8 mouse cellular contexts compared by ENCODE assay signal in the genomic region with DNA sequence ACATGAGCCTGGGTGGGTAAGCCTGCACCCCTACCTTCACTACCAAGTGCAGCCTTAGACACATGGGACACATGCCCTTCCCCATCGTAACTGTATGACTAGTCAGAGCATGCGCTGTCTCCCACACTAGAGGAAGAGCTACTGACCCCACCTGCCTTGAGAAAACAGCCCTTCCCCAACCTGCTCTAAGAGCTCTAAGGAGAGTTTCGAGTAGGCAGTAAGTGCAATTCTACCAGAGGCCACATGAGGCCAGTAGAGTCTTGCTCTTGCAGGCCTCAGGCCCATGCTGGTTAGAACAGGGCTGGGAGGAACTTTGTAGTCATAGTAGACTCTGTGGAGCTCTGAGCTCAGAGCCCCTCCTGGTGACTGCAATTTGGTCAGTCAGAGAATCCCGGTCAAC. TPM values are rescaled to one million over a fixed set of nuclear protein-coding genes. Genes with fewer than 3 reads are reported as not detected.
A peak's percentile ranks its signal among the peaks of the same experiment; 100 is the strongest.
DNase-seq lines count a peak whose midpoint lies in the region; ATAC-seq and TF ChIP-seq lines count a peak whose summit lies in the region.

No protein-coding gene starts in this region.

- H3K9me3 ChIP-seq in liver, postnatal 0 days (ENCODE audit: low read length): no peaks in the 10 kb centered on the region
- H3K9me3 ChIP-seq in neural tube, embryonic 14.5 days (ENCODE audit: control insufficient read depth, low read length): no peaks in the 10 kb centered on the region

- intact Hi-C loops in heart, postnatal 10 days (cut with DNase I): loop anchor here (5.0 kb wide), 1 partner anchor 357 kb away; no protein-coding TSS in a partner anchor

- H3K4me3 ChIP-seq in embryonic fibroblast, embryonic 13.5 days (ENCODE audit: insufficient read depth, low read length): no peak overlapping the region
- no peak overlapping the region for H3K4me3 ChIP-seq in liver, postnatal 0 days (ENCODE audit: low read depth, low read length)
- H3K4me3 ChIP-seq in neural tube, embryonic 14.5 days (ENCODE audit: low read depth, low read length): no peak overlapping the region

- no peak for TF ChIP-seq EP300 in liver, postnatal 0 days (IDR thresholded peaks at IDR 0.05; ENCODE audit: low read depth)

- no peak overlapping the region for H3K4me2 ChIP-seq in liver, postnatal 0 days (ENCODE audit: low read depth, low read length)
- H3K4me2 ChIP-seq in neural tube, embryonic 14.5 days (ENCODE audit: low read depth, low read length): no peak overlapping the region

- TF ChIP-seq CTCF in embryonic fibroblast, embryonic 13.5 days (IDR thresholded peaks at IDR 0.05; ENCODE audit: borderline replicate concordance, insufficient read depth, low read length): peak; percentile 54; the same call in 1 of the 2 replicates
- TF ChIP-seq CTCF in liver, postnatal 0 days (IDR thresholded peaks at IDR 0.05; ENCODE audit: low read depth): peak; percentile 81

- DNase-seq in CD4-positive helper T cell, adult 2 months (ENCODE audit: low read depth, low spot score): peak; percentile 82
- peak; percentile 70 to 81 for DNase-seq in heart, postnatal 10 days
- DNase-seq in kidney, postnatal 25 days: peak; percentile 79
- peak; percentile 63 for DNase-seq in liver, postnatal 0 days
- DNase-seq in thymus, adult 18-20 months: peak; percentile 42 to 68

- TF ChIP-seq POLR2A in embryonic fibroblast, embryonic 13.5 days (IDR thresholded peaks at IDR 0.05; ENCODE audit: low read depth, low read length): no peak

- no peak overlapping the region for H3K27ac ChIP-seq in embryonic fibroblast, embryonic 13.5 days (ENCODE audit: insufficient read depth, low read length)
- no peak overlapping the region for H3K27ac ChIP-seq in liver, postnatal 0 days (ENCODE audit: low read depth)
- no peak overlapping the region for H3K27ac ChIP-seq in neural tube, embryonic 14.5 days (ENCODE audit: low read depth, low read length)

- whole genome bisulfite sequencing in liver, postnatal 0 days (ENCODE audit: insufficient replicate concordance): 39% methylated on average over 4 of the region's 4 CpGs
- WGBS in neural tube, embryonic 14.5 days: 46% methylated on average over 4 of the region's 4 CpGs

- peak; percentile 42 for ATAC-seq in activated CD4-positive, CD25-positive, alpha-beta regulatory T cell, adult 4 months
- ATAC-seq in liver, postnatal 0 days: peak; percentile 24; the same call in 1 of the 2 replicates
- peak; percentile 56 for ATAC-seq in neural tube, embryonic 14.5 days (ENCODE audit: low read depth)

- no peaks in the 10 kb centered on the region for H3K27me3 ChIP-seq in liver, postnatal 0 days (ENCODE audit: insufficient read depth, low read length)
- H3K27me3 ChIP-seq in neural tube, embryonic 14.5 days (ENCODE audit: control insufficient read depth, insufficient read depth, low read length): no peaks in the 10 kb centered on the region

- H3K4me1 ChIP-seq in embryonic fibroblast, embryonic 13.5 days (ENCODE audit: control insufficient read depth, insufficient read depth, low read length): no peaks in the 10 kb centered on the region
- H3K4me1 ChIP-seq in liver, postnatal 0 days (ENCODE audit: insufficient read depth): no peaks in the 10 kb centered on the region
- no peaks in the 10 kb centered on the region for H3K4me1 ChIP-seq in neural tube, embryonic 14.5 days (ENCODE audit: control insufficient read depth, insufficient read depth, low read length)

- H3K9ac ChIP-seq in liver, postnatal 0 days (replicated peaks): no peak overlapping the region
- H3K9ac ChIP-seq in neural tube, embryonic 14.5 days (replicated peaks; ENCODE audit: low read depth, low read length): no peak overlapping the region

- H3K36me3 ChIP-seq in liver, postnatal 0 days (replicated peaks; ENCODE audit: insufficient read depth, low read length): no peaks in the 10 kb centered on the region
- no peaks in the 10 kb centered on the region for H3K36me3 ChIP-seq in neural tube, embryonic 14.5 days (ENCODE audit: control insufficient read depth, insufficient read depth, low read length)

RNA-seq across cellular contexts. Expression of a gene that starts 34.7 kb away (rescaled TPM):
- polyA plus RNA-seq in activated CD4-positive, CD25-positive, alpha-beta regulatory T cell, adult 4 months (2017; shearing (Covaris generic)): not detected
- polyA plus RNA-seq in embryonic fibroblast, embryonic 13.5 days (2011; ENCODE audit: insufficient read length, low read depth, missing spikeins): 7.2 and 8.3 TPM in 2 replicates
- total RNA-seq in heart, postnatal 10 days (2021): under 1 TPM; 0.43 to 0.97 TPM
- polyA plus RNA-seq in liver, postnatal 0 days (2015; fragmentation: Nextera tagmentation; extraction: Ambion mirVana): 0.20 and 0.21 TPM in 2 replicates
- 24.9 and 29.4 TPM in 2 replicates for polyA plus RNA-seq in neural tube, embryonic 14.5 days (2014; fragmentation: Nextera tagmentation; extraction: Ambion mirVana)
